Mouse (Mus musculus) intestine, embryonic 16.5 days (tissue): ENCODE data around the gene Spef2. TPM values are rescaled to one million over a fixed set of nuclear protein-coding genes. Genes with fewer than 3 reads are reported as not detected.
A peak's percentile ranks its signal among the peaks of the same experiment; 100 is the strongest.
"Not testable (repeated sequence)": the region's sequence is repeated elsewhere in the genome, so short reads cannot be mapped to it uniquely, and the experiment has no call there.

Source experiments
- ATAC-seq: fragments of 200-750 bp; cut with Nextera tagmentation; 2 replicates; pipeline ENCODE4 v1.8.0; 2017; ENCODE audit warnings: moderate TSS enrichment, moderate library complexity
- H3K27ac ChIP-seq: fragments of 300-500 bp; sonication (generic); 2 replicates; pipeline ENCODE4 v1.5.1; 2014; ENCODE audit warnings: mild to moderate bottlenecking, low read length
- H3K27me3 ChIP-seq: fragments of 300-500 bp; sonication (generic); replicated peaks from 2 replicates; pipeline ENCODE4 v1.6.1; 2014; ENCODE audit warnings: low read length, control low read depth, mixed read lengths; ENCODE audit not compliant: control insufficient read depth, insufficient read depth
- H3K36me3 ChIP-seq: fragments of 300-500 bp; sonication (generic); 2 replicates; pipeline ENCODE4 v1.6.1; 2014; ENCODE audit warnings: low read length, control low read depth; ENCODE audit not compliant: control insufficient read depth, insufficient read depth
- H3K4me1 ChIP-seq: fragments of 300-500 bp; sonication (generic); 2 replicates; pipeline ENCODE4 v1.6.1; 2014; ENCODE audit warnings: low read length, control low read depth, mixed read lengths; ENCODE audit not compliant: control insufficient read depth, insufficient read depth
- H3K4me2 ChIP-seq: fragments of 300-500 bp; sonication (generic); 2 replicates; pipeline ENCODE4 v1.6.1; 2014; ENCODE audit warnings: low read depth, low read length, control low read depth
- H3K4me3 ChIP-seq: fragments of 300-500 bp; sonication (generic); 2 replicates; pipeline ENCODE4 v1.5.1; 2014; ENCODE audit warnings: mild to moderate bottlenecking, low read length
- H3K9ac ChIP-seq: fragments of 300-500 bp; sonication (generic); 2 replicates; pipeline ENCODE4 v1.6.1; 2014; ENCODE audit warnings: low read depth, low read length
- H3K9me3 ChIP-seq: fragments of 300-500 bp; sonication (generic); 2 replicates; pipeline ENCODE4 v1.6.1; 2016; ENCODE audit warnings: low read length, control low read depth; ENCODE audit not compliant: control insufficient read depth
- WGBS: fragments of 180-500 bp; shearing (Covaris S2); extraction: QIAGEN DNeasy Blood & Tissue Kit; methylation state at CpG from one replicate; pipeline ENCODE4 v1.1.7; 2014; 5-methylcytosine and 5-hydroxymethylcytosine counted together
- polyA plus RNA-seq: library from polyadenylated mRNA; unstranded; fragments of >200 nt; fragmentation: Nextera tagmentation; extraction: Ambion mirVana; gene quantifications from 2 replicates; pipeline ENCODE4 v1.2.1, GENCODE M21; 2015

Spef2 gene
- 0.06 and 0.15 TPM in 2 replicates for polyA plus RNA-seq

GRCm38 (mm10) chr15:9748359-9749102 lies at the start of gene Spef2:
Gene Spef2 (minus strand): TSS chr15:9748868.
- no peaks in the 10 kb centered on the region for H3K27me3 ChIP-seq
- H3K27ac ChIP-seq, result no peak within 1 kb of the TSS
- H3K9ac ChIP-seq, result no peak within 1 kb of the TSS
- no peaks in the 10 kb centered on the region for H3K36me3 ChIP-seq
- no peaks in the 10 kb centered on the region for H3K4me1 ChIP-seq
- 26% methylated on average over 16 of the region's 16 CpGs for WGBS
- 0 out of 2 replicates have a peak within 1 kb of the TSS, but pooled peaks have one; percentile 34 for H3K4me2 ChIP-seq
- ATAC-seq, result peak; percentile 85
- H3K9me3 ChIP-seq, result no peaks in the 10 kb centered on the region
- H3K4me3 ChIP-seq, result peak within 1 kb of the TSS; percentile 29; the same call in 1 of the 2 replicates

- WGBS, result 92% methylated on average over 3 of the region's 3 CpGs
- ATAC-seq, result no peak
- Histone ChIP-seq H3K9ac (no peak overlapping the region), H3K4me2 (no peak overlapping the region), H3K4me3 (no peak overlapping the region), H3K4me1 (no peaks in the 10 kb centered on the region), H3K9me3 (no peaks in the 10 kb centered on the region), H3K27me3 (no peaks in the 10 kb centered on the region), H3K36me3 (no peaks in the 10 kb centered on the region), H3K27ac (no peak overlapping the region)
These were observed 45.5 kb upstream of the Spef2 start for GRCm38 (mm10) chr15:9794131-9794530.

DNA sequence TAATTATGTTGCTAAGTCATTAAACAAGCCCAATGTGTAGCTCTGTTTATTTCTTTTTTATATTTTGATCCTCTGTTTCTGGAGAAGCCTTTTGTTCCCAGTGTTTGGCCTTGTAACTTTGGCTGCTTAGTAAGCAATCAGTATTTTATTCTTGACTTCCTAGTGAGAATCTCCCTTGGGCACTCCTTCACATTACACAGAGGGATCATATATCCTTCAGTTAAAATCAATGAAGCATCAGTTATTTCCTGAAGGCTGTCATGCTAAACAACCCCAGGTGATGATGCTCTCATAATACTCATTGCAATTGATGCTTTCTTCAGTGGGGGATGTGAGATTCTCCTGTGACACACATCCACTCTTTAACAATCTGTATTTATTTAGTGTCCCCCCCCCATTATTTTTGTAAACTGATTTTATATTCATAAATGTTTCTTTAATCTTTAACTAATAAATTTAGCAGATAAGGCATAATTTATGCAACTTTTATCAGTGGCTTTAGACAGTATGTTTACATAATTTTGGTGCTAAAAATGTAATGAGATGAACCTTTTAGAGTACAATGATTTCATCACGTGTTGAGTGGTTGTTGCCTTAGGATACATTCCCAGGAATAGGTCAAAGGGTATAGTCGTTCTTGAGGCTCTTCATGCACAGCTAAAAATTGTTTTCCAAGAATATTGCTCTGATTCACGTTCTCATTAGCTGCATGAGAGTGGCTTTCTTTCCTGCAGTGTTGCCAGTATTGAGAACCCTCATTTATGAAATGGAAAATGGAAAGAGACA lies 39.8 kb upstream of the Spef2 start:
- Histone ChIP-seq H3K36me3 (no peaks in the 10 kb centered on the region), H3K27me3 (no peaks in the 10 kb centered on the region), H3K4me2 (no peak overlapping the region), H3K9me3 (no peaks in the 10 kb centered on the region), H3K4me1 (no peaks in the 10 kb centered on the region), H3K4me3 (no peak overlapping the region), H3K27ac (no peak overlapping the region), H3K9ac (no peak overlapping the region)
- no peak for ATAC-seq
- WGBS, result 40% methylated on average over 3 of the region's 3 CpGs

DNA sequence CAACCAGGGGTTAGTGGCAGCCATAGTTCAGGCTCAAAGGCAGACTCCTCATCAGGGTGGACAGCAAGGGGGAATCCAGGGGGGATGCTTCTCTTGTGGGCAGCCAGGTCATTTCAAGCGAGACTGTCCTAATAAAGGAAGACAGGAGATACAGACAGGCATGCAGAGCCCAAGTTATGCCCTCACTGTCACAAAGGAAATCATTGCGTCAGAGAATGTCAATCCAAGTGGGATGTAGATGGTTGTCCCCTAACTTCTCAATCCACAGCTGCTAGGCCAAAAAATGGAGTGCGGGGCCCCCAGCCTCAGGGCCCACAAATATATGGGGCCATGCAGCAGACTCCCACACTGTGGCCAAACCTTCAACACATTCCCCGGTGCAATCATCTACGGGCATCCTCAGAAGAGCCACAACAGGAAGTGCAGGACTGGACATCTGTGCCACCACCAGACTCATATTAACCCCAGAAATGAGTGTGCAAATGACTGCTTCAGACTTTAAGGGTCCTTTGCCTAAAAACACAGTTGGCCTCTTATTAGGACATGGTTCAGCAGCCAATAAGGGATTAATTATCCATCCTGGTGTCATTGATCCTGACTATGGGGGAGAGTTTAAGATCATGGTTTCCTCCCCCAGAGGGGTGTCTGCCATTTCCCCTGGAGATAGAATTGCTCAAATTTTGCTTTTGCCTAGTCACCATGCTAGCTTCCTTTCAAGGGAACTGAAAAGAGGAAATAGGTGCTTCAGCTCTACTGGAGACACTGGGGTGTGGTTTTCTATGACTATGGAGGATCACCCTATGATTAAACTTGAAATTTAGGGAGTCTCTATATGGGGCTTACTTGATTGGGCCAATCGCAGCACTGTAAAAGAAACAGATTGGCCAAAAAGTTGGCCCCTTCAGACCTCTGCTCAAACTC lies 25.8 kb upstream of the Spef2 start:
- not testable (repeated sequence) for H3K36me3 ChIP-seq, ATAC-seq, H3K27me3 ChIP-seq, H3K27ac ChIP-seq, H3K4me2 ChIP-seq, H3K4me1 ChIP-seq, H3K9me3 ChIP-seq, H3K4me3 ChIP-seq, H3K9ac ChIP-seq
- 94% methylated on average over 6 of the region's 6 CpGs for WGBS

DNA sequence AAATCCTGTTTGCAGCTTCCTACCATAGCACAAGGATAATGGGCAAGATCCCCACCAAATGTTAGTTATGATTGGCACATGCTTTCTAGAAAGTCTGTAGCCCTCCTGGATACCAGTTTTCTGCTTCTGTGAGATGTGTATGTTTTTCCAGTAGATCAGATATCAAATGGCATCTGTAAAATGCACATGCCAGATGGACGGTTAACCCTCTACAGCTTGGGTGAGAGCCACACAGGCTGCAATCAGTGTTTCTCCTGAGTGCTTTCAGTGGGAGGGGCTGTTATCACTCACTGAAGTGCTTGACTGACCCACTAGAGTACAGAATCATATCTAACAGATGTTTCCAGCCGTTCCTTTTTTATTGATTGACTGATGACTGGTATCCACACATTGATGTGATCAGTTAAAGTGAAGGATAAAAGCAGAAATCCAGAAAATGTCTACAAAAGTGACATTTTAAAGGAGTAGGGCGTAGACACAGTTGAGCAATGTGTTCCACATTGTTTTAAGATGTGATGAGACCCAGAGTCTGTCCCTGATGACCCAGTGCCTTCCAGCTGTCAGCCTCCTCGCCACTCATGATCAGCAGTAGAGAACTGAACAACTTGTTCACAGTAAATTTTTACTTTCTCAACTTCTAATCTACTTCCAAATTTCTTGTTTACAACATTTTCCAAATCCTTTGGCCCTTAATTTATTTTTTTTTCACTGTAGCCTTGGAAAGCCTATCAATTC lies 19.7 kb upstream of the Spef2 start:
- Histone ChIP-seq H3K27me3 (no peaks in the 10 kb centered on the region), H3K4me2 (no peak overlapping the region), H3K4me1 (no peaks in the 10 kb centered on the region), H3K36me3 (no peaks in the 10 kb centered on the region), H3K27ac (no peak overlapping the region), H3K4me3 (no peak overlapping the region), H3K9ac (no peak overlapping the region), H3K9me3 (no peaks in the 10 kb centered on the region)
- ATAC-seq, result no peak
- WGBS, result 47% methylated on average over 4 of the region's 4 CpGs

DNA sequence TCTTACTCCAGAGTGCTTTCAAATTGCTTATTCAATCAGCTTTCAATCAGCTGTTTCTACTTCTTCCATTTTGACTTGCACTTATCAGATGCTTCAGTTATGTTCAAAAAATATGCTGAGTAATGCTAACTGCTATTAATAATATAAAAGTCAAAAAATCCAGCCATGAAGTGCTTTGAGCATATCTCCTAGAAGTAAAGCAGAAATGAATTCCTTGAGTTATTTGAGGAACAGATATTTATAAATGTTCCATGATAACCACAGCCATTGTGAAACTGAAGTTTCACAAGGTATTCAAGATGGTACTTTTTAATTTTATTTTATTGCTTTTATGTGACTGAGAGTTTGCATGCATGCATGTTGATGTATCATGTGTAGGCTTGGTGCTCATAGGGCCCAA lies 18.4 kb upstream of the Spef2 start:
- Histone ChIP-seq H3K27ac (no peak overlapping the region), H3K9me3 (no peaks in the 10 kb centered on the region), H3K4me3 (no peak overlapping the region), H3K36me3 (no peaks in the 10 kb centered on the region), H3K4me1 (no peaks in the 10 kb centered on the region), H3K4me2 (no peak overlapping the region), H3K9ac (no peak overlapping the region), H3K27me3 (no peaks in the 10 kb centered on the region)
- no peak for ATAC-seq

DNA sequence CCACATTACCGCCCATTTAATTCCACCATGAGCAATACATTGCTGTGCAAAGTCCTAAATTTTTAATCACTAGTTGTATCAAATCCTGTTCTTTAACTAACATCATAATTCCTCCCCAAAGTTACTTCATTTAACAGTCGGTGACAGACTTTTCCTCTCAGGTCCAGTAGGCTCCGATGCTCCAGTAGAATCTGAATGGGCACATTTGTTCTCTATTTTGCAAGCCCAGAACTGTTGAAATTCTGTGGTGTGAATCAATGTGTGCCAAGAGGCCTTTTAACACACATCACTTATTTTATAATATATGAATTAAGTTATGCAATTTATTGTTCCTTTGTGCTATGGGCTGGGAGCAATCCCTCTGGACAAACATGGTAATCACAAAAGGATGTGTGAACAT lies 2.3 kb upstream of the Spef2 start:
- Histone ChIP-seq H3K4me2 (no peak overlapping the region), H3K4me1 (no peaks in the 10 kb centered on the region), H3K27me3 (no peaks in the 10 kb centered on the region), H3K4me3 (no peak overlapping the region), H3K9ac (no peak overlapping the region), H3K36me3 (no peaks in the 10 kb centered on the region), H3K9me3 (no peaks in the 10 kb centered on the region), H3K27ac (no peak overlapping the region)
- ATAC-seq, result no peak
- 90% methylated on average over 3 of the region's 3 CpGs for WGBS

- no peaks in the 10 kb centered on the region for H3K36me3 ChIP-seq
- no peaks in the 10 kb centered on the region for H3K27me3 ChIP-seq
- H3K4me3 ChIP-seq, result no peak overlapping the region
- WGBS, result 65% methylated on average over 5 of the region's 5 CpGs
- H3K9me3 ChIP-seq, result no peaks in the 10 kb centered on the region
- no peaks in the 10 kb centered on the region for H3K4me1 ChIP-seq
- H3K9ac ChIP-seq, result no peak overlapping the region
- no peak overlapping the region for H3K4me2 ChIP-seq
- ATAC-seq, result no peak
- no peak overlapping the region for H3K27ac ChIP-seq
These were observed 1.1 kb downstream of the Spef2 start for GRCm38 (mm10) chr15:9747410-9748104.
